Mouse (Mus musculus): ENCODE results near the gene Zfhx3. TPM values are rescaled to one million over a fixed set of nuclear protein-coding genes. Genes with fewer than 3 reads are reported as not detected.

Gene Zfhx3
- total RNA-seq, 1 experiment from 2014 or later: 2.3 TPM

DNA sequence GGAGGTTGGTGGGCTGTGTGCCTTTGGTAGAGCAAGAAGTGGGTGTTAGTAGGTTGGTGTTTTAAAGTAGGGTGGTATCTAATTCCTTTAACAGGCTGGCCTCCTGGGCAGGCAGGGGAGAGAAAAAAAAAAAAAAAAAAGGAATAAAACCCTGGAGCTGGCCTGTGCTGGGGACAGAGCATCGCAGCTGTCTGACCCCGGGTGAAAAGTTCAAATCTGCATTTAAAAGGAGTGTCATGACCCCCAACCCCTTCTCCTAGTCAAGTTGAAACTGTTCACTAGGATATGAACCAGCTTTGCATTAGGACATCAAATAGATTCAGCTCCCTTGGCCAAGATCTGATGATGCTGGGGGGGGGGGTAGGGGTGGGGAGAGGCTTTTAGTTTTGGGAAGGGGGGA lies 786.7 kb downstream of the Zfhx3 start:
- no peak for ATAC-seq (replicated peaks; ENCODE audit: insufficient number of reproducible peaks, low FRiP score, low TSS enrichment, poor library complexity, severe bottlenecking)

GRCm38 (mm10) chr8:108729667-108730329 lies 787.4 kb downstream of the Zfhx3 start:
- no peak for ATAC-seq (replicated peaks; ENCODE audit: insufficient number of reproducible peaks, low FRiP score, low TSS enrichment, poor library complexity, severe bottlenecking)

DNA sequence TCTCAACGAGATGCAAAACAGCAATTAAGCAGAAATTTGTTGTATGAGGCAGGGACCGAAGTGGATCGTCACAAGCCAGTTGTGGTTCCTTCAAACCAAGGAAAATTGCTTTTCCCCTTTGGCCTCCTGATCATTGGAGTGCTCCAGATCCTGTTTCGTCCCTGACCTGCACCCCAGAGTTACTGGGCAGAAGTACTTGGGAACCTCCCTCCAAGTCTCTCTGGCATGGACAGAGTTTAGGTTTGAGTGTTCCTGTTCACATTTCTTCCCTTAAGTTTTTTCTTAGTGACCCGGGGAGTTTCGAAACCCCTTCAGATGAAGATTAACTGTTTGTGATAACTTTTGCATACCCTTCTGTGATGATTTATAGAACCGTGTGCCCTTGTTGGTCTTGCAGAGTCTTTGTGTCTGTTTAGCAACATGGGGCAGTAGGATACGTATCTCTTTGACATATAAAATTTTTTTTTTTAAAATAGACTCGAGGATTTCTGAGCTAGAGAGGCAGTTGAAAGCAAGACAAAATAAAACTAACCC lies 788.5 kb downstream of the Zfhx3 start:
- no peak for ATAC-seq (replicated peaks; ENCODE audit: insufficient number of reproducible peaks, low FRiP score, low TSS enrichment, poor library complexity, severe bottlenecking)

GRCm38 (mm10) chr8:108732500-108732899 lies 790.1 kb downstream of the Zfhx3 start:
- ATAC-seq (replicated peaks; ENCODE audit: insufficient number of reproducible peaks, low FRiP score, low TSS enrichment, poor library complexity, severe bottlenecking): no peak

GRCm38 (mm10) chr8:108733385-108733784 lies 790.9 kb downstream of the Zfhx3 start:
- ATAC-seq (replicated peaks; ENCODE audit: insufficient number of reproducible peaks, low FRiP score, low TSS enrichment, poor library complexity, severe bottlenecking): no peak

- no peak for ATAC-seq (replicated peaks; ENCODE audit: insufficient number of reproducible peaks, low FRiP score, low TSS enrichment, poor library complexity, severe bottlenecking)
Observed at GRCm38 (mm10) chr8:108736442-108736841, 794.0 kb downstream of the Zfhx3 start.

GRCm38 (mm10) chr8:108738179-108738578 lies 795.7 kb downstream of the Zfhx3 start:
- peak; percentile 50 for ATAC-seq (replicated peaks; ENCODE audit: insufficient number of reproducible peaks, low FRiP score, low TSS enrichment, poor library complexity, severe bottlenecking)

GRCm38 (mm10) chr8:108739517-108739916 lies 797.1 kb downstream of the Zfhx3 start:
- ATAC-seq (replicated peaks; ENCODE audit: insufficient number of reproducible peaks, low FRiP score, low TSS enrichment, poor library complexity, severe bottlenecking): no peak

DNA sequence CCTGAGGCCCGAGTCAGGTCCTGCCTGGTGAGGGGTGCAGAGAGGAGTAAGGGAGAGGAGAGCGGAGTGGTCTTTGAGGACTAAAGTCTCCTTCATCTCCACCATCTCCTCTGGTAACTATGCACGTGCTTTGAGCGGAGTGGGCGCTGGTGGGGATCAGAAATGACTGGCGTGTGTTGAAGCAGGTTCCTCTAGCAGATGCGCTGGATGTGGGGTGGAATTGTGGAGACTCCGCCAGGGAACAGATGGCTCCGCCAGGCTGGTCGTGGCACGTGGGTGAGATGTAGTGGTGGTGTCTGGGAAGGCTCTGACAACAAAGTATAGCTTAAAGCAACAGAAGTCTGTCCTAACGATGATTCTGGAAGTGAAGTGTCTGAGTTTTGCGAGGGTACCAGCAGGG lies 798.0 kb downstream of the Zfhx3 start:
- no peak for ATAC-seq (replicated peaks; ENCODE audit: insufficient number of reproducible peaks, low FRiP score, low TSS enrichment, poor library complexity, severe bottlenecking)

- no peak for ATAC-seq (replicated peaks; ENCODE audit: insufficient number of reproducible peaks, low FRiP score, low TSS enrichment, poor library complexity, severe bottlenecking)
Observed at GRCm38 (mm10) chr8:108741651-108742050, 799.2 kb downstream of the Zfhx3 start.

- no peak for ATAC-seq (replicated peaks; ENCODE audit: insufficient number of reproducible peaks, low FRiP score, low TSS enrichment, poor library complexity, severe bottlenecking)
Observed at GRCm38 (mm10) chr8:108742465-108742864, 800.0 kb downstream of the Zfhx3 start.

- ATAC-seq (replicated peaks; ENCODE audit: insufficient number of reproducible peaks, low FRiP score, low TSS enrichment, poor library complexity, severe bottlenecking): peak; percentile 77
Observed at GRCm38 (mm10) chr8:108743238-108743637, 800.8 kb downstream of the Zfhx3 start.

- ATAC-seq (replicated peaks; ENCODE audit: insufficient number of reproducible peaks, low FRiP score, low TSS enrichment, poor library complexity, severe bottlenecking): no peak
Observed at GRCm38 (mm10) chr8:108745551-108745950, 803.1 kb downstream of the Zfhx3 start.

- ATAC-seq (replicated peaks; ENCODE audit: insufficient number of reproducible peaks, low FRiP score, low TSS enrichment, poor library complexity, severe bottlenecking): no peak
Observed at GRCm38 (mm10) chr8:108748095-108748494, 805.7 kb downstream of the Zfhx3 start.

DNA sequence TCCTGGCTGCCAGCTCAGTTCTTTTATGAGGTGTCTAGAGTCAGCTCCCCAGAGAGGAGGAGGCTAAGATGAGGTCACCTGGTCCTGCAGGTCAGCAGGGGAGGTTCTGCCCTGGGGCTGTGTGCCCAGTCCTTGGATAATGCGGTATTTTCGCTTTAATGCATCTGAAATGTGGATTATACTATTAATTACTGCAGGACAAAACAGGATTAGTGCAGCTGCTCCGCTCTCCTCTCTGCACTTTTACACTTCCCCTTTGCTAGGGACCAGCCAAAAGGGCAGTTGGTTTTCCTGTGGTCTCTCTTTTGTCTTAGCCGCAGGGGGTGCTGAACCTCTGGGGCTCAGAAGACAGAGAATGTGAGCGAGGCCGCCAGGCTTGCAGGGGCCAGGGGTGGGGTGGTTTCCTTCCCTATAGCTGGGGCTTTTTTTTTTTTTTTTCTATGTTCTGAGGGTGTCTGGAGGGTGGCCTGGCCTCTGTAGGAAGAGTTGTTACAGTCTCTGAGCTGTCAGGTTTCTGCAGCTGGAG lies 806.5 kb downstream of the Zfhx3 start:
- peak; percentile 66 for ATAC-seq (replicated peaks; ENCODE audit: insufficient number of reproducible peaks, low FRiP score, low TSS enrichment, poor library complexity, severe bottlenecking)

- ATAC-seq (replicated peaks; ENCODE audit: insufficient number of reproducible peaks, low FRiP score, low TSS enrichment, poor library complexity, severe bottlenecking): no peak
Observed at GRCm38 (mm10) chr8:108750806-108751205, 808.4 kb downstream of the Zfhx3 start.

GRCm38 (mm10) chr8:108754556-108754955 lies 812.1 kb downstream of the Zfhx3 start:
- no peak for ATAC-seq (replicated peaks; ENCODE audit: insufficient number of reproducible peaks, low FRiP score, low TSS enrichment, poor library complexity, severe bottlenecking)

GRCm38 (mm10) chr8:108755400-108756325 lies 813.2 kb downstream of the Zfhx3 start:
- ATAC-seq (replicated peaks; ENCODE audit: insufficient number of reproducible peaks, low FRiP score, low TSS enrichment, poor library complexity, severe bottlenecking): no peak

GRCm38 (mm10) chr8:108759511-108760330 lies 817.3 kb downstream of the Zfhx3 start:
- ATAC-seq (replicated peaks; ENCODE audit: insufficient number of reproducible peaks, low FRiP score, low TSS enrichment, poor library complexity, severe bottlenecking): 0 out of 2 replicates have a peak, but pooled peaks have one; percentile 16

All from monocyte, adult 5-6 weeks (primary cell).